Mouse (Mus musculus) ES-E14 (cell line): ENCODE data around the gene Btn2a2. TPM values are rescaled to one million over a fixed set of nuclear protein-coding genes. Genes with fewer than 3 reads are reported as not detected.

Experiments used
- DNase-seq: peaks from one replicate; pipeline ENCODE4 v3.0.0-alpha.2; 2013; ENCODE audit warnings: low read depth, low spot score
- H3K27ac ChIP-seq: 2 replicates; pipeline ENCODE4 v1.5.1; 2012; ENCODE audit warnings: low read depth, mild to moderate bottlenecking, low read length, moderate library complexity, mixed read lengths; ENCODE audit not compliant: poor library complexity, insufficient read depth, severe bottlenecking
- H3K36me3 ChIP-seq: 2 replicates; pipeline ENCODE4 v1.6.1; 2012; ENCODE audit warnings: mild to moderate bottlenecking, low read length, moderate library complexity, mixed read lengths; ENCODE audit not compliant: control insufficient read depth, poor library complexity, insufficient read depth, severe bottlenecking
- H3K4me1 ChIP-seq, 2 experiments: fragments of 150-350 bp in 1 of 2; sonication (generic) in 1 of 2; 2 replicates each; pipeline ENCODE4 v1.6.1; 2012; ENCODE audit warnings: low read length in 2 of 2, mild to moderate bottlenecking in 1 of 2, mixed read lengths in 1 of 2; ENCODE audit not compliant: control insufficient read depth in 2 of 2, insufficient read depth in 2 of 2, poor library complexity in 1 of 2
- H3K4me3 ChIP-seq, 2 experiments: fragments of 150-350 bp in 1 of 2; sonication (generic) in 1 of 2; 2 replicates each; pipeline ENCODE4 v1.5.1; 2012; ENCODE audit warnings: low read length in 2 of 2, low read depth in 1 of 2, mild to moderate bottlenecking in 1 of 2, mixed read lengths in 1 of 2; ENCODE audit not compliant: insufficient read depth in 1 of 2, poor library complexity in 1 of 2, severe bottlenecking in 1 of 2
- H3K9ac ChIP-seq: 2 replicates; pipeline ENCODE4 v1.6.1; 2012; ENCODE audit warnings: low read depth, mild to moderate bottlenecking, low read length, mixed read lengths; ENCODE audit not compliant: poor library complexity, insufficient read depth, severe bottlenecking
- H3K9me3 ChIP-seq: fragments of 150-350 bp; sonication (generic); 2 replicates; pipeline ENCODE4 v1.6.1; 2012; ENCODE audit warnings: low read depth, mild to moderate bottlenecking, low read length; ENCODE audit not compliant: control insufficient read depth, insufficient read depth
- CHD2 ChIP-seq: IDR thresholded peaks from 2 replicates; pipeline ENCODE4 v1.6.1; 2014; ENCODE audit warnings: mild to moderate bottlenecking, low read depth, low read length, inconsistent platforms
- HCFC1 ChIP-seq: IDR thresholded peaks from 2 replicates; pipeline ENCODE4 v1.6.1; 2012; ENCODE audit warnings: low read length, inconsistent platforms, borderline replicate concordance; ENCODE audit not compliant: insufficient read depth
- MAFK ChIP-seq: IDR thresholded peaks from 2 replicates; pipeline ENCODE4 v1.6.1; 2014; ENCODE audit warnings: mild to moderate bottlenecking, low read depth, low read length, inconsistent platforms; ENCODE audit not compliant: insufficient read depth
- ZC3H11A ChIP-seq: IDR thresholded peaks from 2 replicates; pipeline ENCODE4 v1.6.1; 2012; ENCODE audit warnings: low read depth, mild to moderate bottlenecking, inconsistent platforms, low read length, borderline replicate concordance
- ZNF384 ChIP-seq: IDR thresholded peaks from 2 replicates; pipeline ENCODE4 v1.6.1; 2012; ENCODE audit warnings: low read depth, low read length, inconsistent platforms
- in situ Hi-C, 2 experiments: fragments of 600-800 bp; cut with MboI; formaldehyde crosslinking; loops; one replicate each; pipeline ENCODE4 v1.15.1; 2025; ENCODE audit warnings: low sequenced_read_pairs in 2 of 2, inconsistent platforms in 1 of 2; ENCODE audit not compliant: unreplicated experiment in 2 of 2
- total RNA-seq: library from RNA; depleted of rRNA; stranded (reverse); fragments of 300-350 nt; gene quantifications from 2 replicates; pipeline ENCODE4 v1.2.3, GENCODE M21; 2012

Gene Btn2a2
- total RNA-seq, 1 experiment: 1.5 TPM

GRCm38 (mm10) chr13:23532262-23533075 is 43.8 kb upstream of the Btn2a2 start:
- Histone ChIP-seq H3K36me3 (no peaks in the 10 kb centered on the region), H3K27ac (peak overlapping the region; percentile 93; the same call in 1 of the 2 replicates), H3K4me3 (peak overlapping the region; percentile 43 to 83), H3K4me1 (peaks cover 0 to 2% of the 10 kb centered on the region in 2 experiments; a peak in 1 of 4 replicates), H3K9me3 (no peaks in the 10 kb centered on the region), H3K9ac (peak overlapping the region; percentile 82; the same call in 1 of the 2 replicates)
- no peak for DNase-seq
- in situ Hi-C loops: loop anchor here in 1 of 2 experiments (25.0 kb wide), 1 partner anchor 1495 kb away; the partner anchor contains the start of genes Hist1h2ag, Hist1h2ah, Hist1h2bj and Hist1h2bk
- TF ChIP-seq MAFK: no peak
- TF ChIP-seq HCFC1: no peak

GRCm38 (mm10) chr13:23530901-23531875 is 42.5 kb upstream of the Btn2a2 start, which contains the start of gene Hist1h4h:
Gene Hist1h4h (plus strand): TSS chr13:23531050.
- Histone ChIP-seq H3K9ac (peak within 1 kb of the TSS; percentile 78), H3K27ac (peak within 1 kb of the TSS; percentile 93), H3K36me3 (no peaks in the 10 kb centered on the region), H3K4me3 (peak within 1 kb of the TSS; percentile 67 to 83), H3K4me1 (peaks cover 0 to 2% of the 10 kb centered on the region in 2 experiments; a peak in 1 of 4 replicates), H3K9me3 (no peaks in the 10 kb centered on the region)
- no peak for TF ChIP-seq MAFK
- no peak for TF ChIP-seq ZNF384
- TF ChIP-seq HCFC1: no peak
- TF ChIP-seq CHD2: no peak
- TF ChIP-seq ZC3H11A: no peak
- DNase-seq: peak; percentile 96
- in situ Hi-C loops: loop anchor here in 1 of 2 experiments (25.0 kb wide), 1 partner anchor 1494 kb away; the partner anchor contains the start of genes Hist1h2ag, Hist1h2ah, Hist1h2bj and Hist1h2bk

- H3K4me3 ChIP-seq: peak overlapping the region; percentile 61 to 83
- no peak for DNase-seq
- no peaks in the 10 kb centered on the region for H3K9me3 ChIP-seq
- H3K4me1 ChIP-seq: peaks cover 0 to 2% of the 10 kb centered on the region in 2 experiments; a peak in 1 of 4 replicates
- in situ Hi-C loops: loop anchor here in 1 of 2 experiments (25.0 kb wide), 1 partner anchor 1493 kb away; the partner anchor contains the start of genes Hist1h2ag, Hist1h2ah, Hist1h2bj and Hist1h2bk
- H3K9ac ChIP-seq: peak overlapping the region; percentile 78
- H3K27ac ChIP-seq: peak overlapping the region; percentile 85; the same call in 1 of the 2 replicates
- H3K36me3 ChIP-seq: no peaks in the 10 kb centered on the region
- TF ChIP-seq ZNF384: peak; percentile 80
- no peak for TF ChIP-seq CHD2
- TF ChIP-seq MAFK: peak; percentile 92
Observed at GRCm38 (mm10) chr13:23530181-23530900, 41.7 kb upstream of the Btn2a2 start.
